Mouse (Mus musculus) layer of hippocampus, adult 9-10 months (tissue): ENCODE results near the gene Efna5.

ENCODE experiments used
- DNase-seq: peaks from one replicate; pipeline ENCODE4 v3.0.0; 2022; ENCODE audit warnings: low spot score

Efna5 gene

DNA sequence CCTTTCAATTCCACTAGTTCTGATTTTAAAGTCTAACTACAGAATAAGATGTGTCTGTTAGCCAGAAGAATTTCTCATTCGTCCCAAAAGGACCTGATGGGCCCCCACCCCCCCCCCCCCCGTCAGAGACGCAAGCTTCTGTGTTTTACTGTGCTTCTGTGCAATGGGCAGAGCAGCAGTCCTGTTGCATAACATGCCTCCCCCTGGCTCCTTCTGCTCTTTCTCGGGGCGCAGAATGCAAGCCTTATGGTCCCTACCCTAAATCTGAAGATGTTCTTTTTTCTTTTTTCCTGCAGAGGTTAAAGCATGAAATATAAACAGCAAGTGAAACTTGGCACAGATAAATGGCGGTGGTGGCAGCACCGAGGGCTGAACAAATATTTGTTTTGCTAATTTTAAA is 224.5 kb downstream of the Efna5 start:
- DNase-seq: no peak

- DNase-seq: no peak
Observed at GRCm38 (mm10) chr17:62655819-62656355, 225.2 kb downstream of the Efna5 start.

GRCm38 (mm10) chr17:62652451-62652850 is 228.7 kb downstream of the Efna5 start:
- DNase-seq: no peak

DNA sequence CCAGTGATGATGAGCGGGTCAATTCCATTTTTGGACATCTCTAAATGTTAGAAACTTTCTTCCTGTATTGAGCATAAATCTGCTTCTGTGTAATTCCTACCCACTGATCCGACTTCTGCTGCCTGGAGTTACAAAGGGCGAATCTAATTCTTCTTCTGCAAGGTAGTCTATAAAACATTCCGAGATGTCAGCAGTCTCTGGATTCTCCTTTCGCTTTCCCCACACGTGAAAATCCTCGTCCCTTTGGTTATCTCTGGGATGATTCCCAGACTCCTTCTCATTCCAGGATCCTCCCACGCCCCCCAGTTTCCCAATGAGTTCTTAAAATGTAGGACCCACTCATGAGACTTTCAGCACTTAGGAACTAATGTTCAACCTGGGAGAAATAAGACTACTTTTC is 229.4 kb downstream of the Efna5 start:
- DNase-seq: no peak

DNA sequence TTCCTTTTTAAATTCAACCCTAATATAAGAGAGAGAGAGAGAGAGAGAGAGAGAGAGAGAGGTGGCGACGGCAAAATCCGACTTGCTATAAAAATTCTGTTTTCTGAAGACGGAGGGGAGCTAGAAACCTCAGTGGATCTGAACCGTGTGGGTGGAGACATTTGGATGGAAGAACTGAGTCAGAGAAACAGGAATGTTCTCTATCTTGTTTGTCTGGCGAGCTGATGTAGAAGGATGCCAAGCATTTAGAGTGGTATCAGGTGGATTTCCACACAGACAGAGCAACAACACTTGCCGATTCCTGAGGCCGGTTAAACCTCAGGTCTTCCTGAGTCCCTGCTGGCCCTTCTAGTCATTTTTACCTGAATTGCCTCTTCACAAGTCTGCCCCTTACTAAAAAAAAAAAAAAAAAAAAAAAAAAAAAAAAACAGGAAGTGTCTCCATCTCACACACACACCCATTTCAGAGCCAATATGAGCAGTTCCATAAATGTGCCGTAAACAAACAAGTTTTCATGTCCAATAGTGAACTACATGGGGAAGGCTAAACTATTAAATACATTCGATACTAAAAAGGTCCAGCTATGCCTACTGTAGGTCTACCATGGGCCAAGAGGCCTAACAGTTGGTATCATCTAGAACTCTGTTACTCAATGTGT is 231.7 kb downstream of the Efna5 start:
- no peak for DNase-seq

GRCm38 (mm10) chr17:62646836-62647235 is 234.3 kb downstream of the Efna5 start:
- DNase-seq: no peak

DNA sequence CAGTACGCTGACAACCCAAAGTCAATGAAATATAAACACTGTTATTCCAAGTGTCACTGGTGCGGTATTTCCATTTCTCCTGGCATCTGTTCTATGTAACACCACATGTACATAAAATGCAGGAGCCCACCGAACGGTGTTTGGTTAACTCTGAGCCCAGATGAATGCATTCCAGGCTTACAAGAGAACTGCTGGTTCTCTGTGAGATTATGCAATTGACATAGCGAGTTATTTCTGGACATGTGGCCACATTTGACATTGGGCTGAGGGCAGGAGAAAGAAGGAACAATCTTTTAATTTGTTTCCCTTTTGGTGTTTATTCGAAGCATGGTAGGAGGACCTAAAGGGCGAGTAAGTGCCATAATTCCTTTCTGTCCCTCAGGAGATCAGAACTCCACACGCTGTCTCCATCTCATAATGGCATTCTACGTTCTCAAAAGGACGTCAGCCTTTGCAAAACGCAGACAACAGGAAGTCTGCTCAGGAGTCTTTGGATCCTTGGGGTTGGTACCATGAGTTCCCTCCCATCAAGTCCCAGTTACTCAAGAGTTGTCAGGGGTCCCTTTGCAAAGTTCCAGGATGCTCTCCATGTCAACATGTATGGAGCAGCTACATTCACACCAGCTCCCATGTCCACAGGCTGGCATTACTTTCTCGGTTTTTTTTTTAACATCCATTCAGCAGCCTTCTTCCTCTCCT is 238.5 kb downstream of the Efna5 start:
- no peak for DNase-seq

- no peak for DNase-seq
Observed at GRCm38 (mm10) chr17:62640654-62641053, 240.5 kb downstream of the Efna5 start.

- no peak for DNase-seq
Observed at GRCm38 (mm10) chr17:62636896-62637295, 244.2 kb downstream of the Efna5 start.

DNA sequence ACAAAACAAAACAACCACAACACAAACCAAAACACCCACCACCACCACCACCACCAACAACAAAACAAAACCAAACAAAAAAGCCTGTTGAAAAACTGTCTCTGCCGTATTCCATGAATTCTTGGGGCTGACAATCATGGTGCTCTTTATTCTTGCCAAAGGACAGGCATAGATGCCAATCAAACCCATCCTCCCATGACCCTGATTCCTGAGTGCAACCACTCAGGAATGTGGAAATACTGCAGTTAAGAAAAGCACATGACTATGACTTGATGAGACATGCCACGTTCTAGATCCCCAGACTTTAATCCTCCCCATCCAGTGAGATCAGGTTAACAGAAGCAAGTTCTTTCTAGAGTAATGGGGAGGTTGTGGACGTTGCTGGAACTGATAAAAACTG is 246.2 kb downstream of the Efna5 start:
- DNase-seq: no peak

- no peak for DNase-seq
Observed at GRCm38 (mm10) chr17:62628474-62628873, 252.6 kb downstream of the Efna5 start.

- DNase-seq: no peak
Observed at GRCm38 (mm10) chr17:62627508-62627907, 253.6 kb downstream of the Efna5 start.

GRCm38 (mm10) chr17:62625646-62626020 is 255.5 kb downstream of the Efna5 start:
- DNase-seq: no peak

DNA sequence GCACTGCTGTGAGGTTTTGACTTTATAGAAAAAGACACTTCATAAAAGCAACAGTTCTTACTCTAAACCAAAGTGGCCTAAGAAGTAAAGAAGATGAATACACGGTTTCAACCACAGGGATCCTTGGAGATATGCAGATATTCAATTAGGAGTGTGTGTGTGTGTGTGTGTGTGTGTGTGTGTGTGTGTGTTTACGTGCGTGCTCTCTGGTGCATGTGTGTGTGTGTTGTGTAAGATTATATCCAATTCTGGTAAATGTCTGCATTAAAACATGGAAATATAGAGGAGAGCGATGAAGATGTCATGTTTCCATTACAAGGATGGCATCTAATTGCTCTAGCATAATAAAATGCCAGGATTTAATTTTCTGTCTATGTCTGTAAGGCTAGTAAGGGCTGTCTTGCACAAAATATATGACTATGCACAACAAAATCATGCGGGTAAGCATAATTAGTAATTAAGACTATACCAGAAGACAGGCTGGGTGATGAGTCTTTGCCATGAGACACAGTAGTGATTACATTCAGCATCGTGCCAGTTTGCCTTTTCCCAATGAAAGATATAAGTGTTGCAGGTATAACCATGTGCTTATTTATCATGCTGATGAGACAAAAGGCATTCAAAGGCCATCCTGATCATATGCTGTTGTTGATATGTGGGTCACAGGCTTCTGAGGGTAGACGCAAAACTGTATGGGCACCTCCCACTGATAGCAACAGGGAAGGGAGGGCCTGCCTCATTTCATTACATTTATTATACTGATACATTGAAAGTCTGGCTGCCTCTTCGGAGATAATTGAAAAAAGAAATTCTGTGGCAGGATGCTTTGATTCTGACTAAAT is 256.1 kb downstream of the Efna5 start:
- DNase-seq: no peak

GRCm38 (mm10) chr17:62623224-62623623 is 257.9 kb downstream of the Efna5 start:
- DNase-seq: no peak

GRCm38 (mm10) chr17:62622481-62622880 is 258.6 kb downstream of the Efna5 start:
- no peak for DNase-seq

DNA sequence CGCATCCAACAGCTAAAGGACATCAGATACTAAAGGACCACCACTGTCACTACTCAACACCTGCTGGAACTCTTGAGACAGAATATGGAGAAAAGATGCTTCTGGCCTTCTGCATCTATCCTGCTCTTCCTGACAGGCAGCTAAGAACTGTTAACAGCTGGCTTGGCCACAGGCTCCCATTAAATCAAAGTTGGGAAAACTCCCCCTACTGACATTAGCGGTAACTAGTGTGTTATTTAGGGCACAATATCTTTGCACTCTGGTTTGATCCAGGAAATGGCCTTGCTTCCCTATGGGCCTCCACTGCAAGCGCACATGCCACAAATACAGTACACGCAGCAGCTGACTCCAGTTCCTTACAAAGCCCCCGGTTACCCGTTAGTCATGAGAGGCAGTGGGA is 266.0 kb downstream of the Efna5 start:
- no peak for DNase-seq

DNA sequence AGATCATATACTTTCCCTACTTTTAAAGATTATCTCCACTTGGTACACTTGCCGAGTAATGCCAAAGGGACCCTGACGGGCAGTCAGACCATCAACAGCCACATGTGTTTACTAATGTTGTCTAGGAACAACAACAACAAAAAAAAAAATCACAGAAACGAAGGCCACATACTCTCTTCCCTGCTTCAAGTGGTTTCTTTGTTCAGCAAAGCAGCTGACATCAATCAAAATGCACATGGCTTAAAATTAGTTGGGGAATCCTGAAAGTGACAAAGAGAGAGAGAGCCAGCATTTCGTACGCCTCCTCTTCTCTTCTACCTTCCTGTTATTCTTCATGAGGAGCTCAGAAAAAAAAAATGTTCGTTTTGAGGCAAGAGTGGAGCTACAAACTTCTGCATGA is 266.4 kb downstream of the Efna5 start:
- DNase-seq: no peak

- no peak for DNase-seq
Observed at GRCm38 (mm10) chr17:62614237-62614636, 266.9 kb downstream of the Efna5 start.

GRCm38 (mm10) chr17:62613232-62613631 is 267.9 kb downstream of the Efna5 start:
- no peak for DNase-seq

- DNase-seq: no peak
Observed at GRCm38 (mm10) chr17:62608145-62608544, 273.0 kb downstream of the Efna5 start.

DNA sequence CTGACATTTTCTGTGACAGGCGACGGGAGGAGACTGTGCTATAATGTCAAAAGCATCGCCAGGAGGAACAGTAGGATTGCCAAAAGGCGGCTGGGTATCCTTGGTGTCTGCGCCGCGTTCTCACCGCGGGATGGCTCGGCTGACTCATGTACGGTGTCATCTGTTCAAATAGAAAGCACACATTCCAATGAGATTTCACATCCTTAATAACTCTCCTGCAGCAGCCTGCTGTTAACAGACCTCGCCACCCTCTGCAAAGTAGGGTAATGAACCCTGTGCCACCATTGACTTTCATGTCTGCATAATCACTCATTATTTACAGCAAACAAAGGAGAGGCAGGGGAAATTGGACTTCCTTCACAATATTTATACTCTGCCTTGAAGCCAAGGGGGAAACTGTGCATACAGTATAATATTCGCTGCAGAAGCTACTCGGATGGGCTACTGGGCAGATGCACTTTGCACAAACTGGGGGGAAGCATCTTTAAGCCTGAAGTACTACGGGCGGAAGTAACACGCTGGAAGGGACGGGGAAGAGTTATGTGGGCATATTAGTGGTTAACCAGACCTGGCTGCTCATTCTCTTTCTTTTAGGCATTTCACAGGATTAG is 273.7 kb downstream of the Efna5 start:
- DNase-seq: peak; percentile 27
